Comparison of ENCODE assay signal across 8 mouse cellular contexts in the genomic region with DNA sequence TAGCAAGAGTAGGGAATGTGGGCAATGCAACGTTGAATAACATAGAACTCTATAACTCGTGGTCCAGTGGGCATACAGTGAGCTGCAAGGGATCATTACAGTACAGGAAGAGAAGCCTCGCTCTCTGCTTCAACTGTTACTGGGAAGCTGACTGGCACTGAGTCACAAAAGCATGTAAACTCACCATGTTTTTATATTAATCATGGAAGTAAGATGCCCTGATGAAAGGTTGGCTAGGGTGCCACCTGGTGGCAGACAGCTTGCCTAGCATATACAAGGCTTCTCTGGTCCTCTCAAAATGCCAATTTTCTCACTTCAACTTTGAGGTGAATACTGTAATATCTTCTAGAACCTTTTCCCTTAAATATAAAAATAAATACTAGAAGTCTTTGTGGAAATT. TPM values are rescaled to one million over a fixed set of nuclear protein-coding genes. Genes with fewer than 3 reads are reported as not detected.
DNase-seq lines count a peak whose midpoint lies in the region; ATAC-seq and TF ChIP-seq lines count a peak whose summit lies in the region.

No protein-coding gene starts in this region.

- peak; percentile 52 for TF ChIP-seq CTCF in C2C12 (IDR thresholded peaks at IDR 0.05; ENCODE audit: control insufficient read depth, insufficient read depth, insufficient read length)
- peak; percentile 80 for TF ChIP-seq CTCF in bone marrow, adult 2 months (IDR thresholded peaks at IDR 0.05; ENCODE audit: control insufficient read depth, insufficient read depth, low read length)

- no peak overlapping the region for H3ac ChIP-seq in C2C12 (ENCODE audit: control insufficient read depth, insufficient read length, low read depth)

- H3K79me2 ChIP-seq in C2C12 (ENCODE audit: control insufficient read depth, insufficient read depth): peaks cover 8% of the 10 kb centered on the region

- peaks cover 1% of the 10 kb centered on the region for H3K4me1 ChIP-seq in bone marrow, adult 2 months (ENCODE audit: control insufficient read depth, insufficient read depth, low read length)

- H3K79me3 ChIP-seq in C2C12 (ENCODE audit: low read depth): peaks cover 1% of the 10 kb centered on the region

- TF ChIP-seq POLR2A in bone marrow, adult 2 months (IDR thresholded peaks at IDR 0.05; ENCODE audit: borderline replicate concordance, control insufficient read depth, low read depth, low read length): no peak

- peak; percentile 48 for DNase-seq in gastrocnemius, adult 18-20 months (ENCODE audit: low spot score)
- DNase-seq in gastrocnemius, adult 8-10 months (ENCODE audit: low spot score in 2 of 2): no peak
- peak; percentile 83 for DNase-seq in induced T-regulatory cell, adult 2 months (ENCODE audit: low read depth)
- peak; percentile 65 for DNase-seq in lung, postnatal 36 days
- peak; percentile 49 to 74 for DNase-seq in right cerebral cortex, postnatal 10 days (ENCODE audit: low spot score in 2 of 2)

- 67% methylated on average over 3 of the region's 3 CpGs for WGBS in bone marrow, adult 2 months

- no peak overlapping the region for H3K27ac ChIP-seq in bone marrow, adult 2 months (ENCODE audit: control insufficient read depth, insufficient read depth, low read depth, low read length, poor library complexity)

- H3K36me3 ChIP-seq in C2C12 (ENCODE audit: control insufficient read depth, insufficient read depth): peaks cover 6% of the 10 kb centered on the region

- no peak overlapping the region for H3K4me3 ChIP-seq in C2C12 (ENCODE audit: insufficient read depth, poor library complexity, severe bottlenecking)
- no peak overlapping the region for H3K4me3 ChIP-seq in bone marrow, adult 2 months (replicated peaks; ENCODE audit: control insufficient read depth, low read depth, low read length)

- no peaks in the 10 kb centered on the region for H3K27me3 ChIP-seq in C2C12 (ENCODE audit: control insufficient read depth, insufficient read depth, insufficient read length)

- ATAC-seq in erythroid progenitor cell, adult 5-6 weeks (replicated peaks; ENCODE audit: low FRiP score, poor library complexity, severe bottlenecking): 0 out of 2 replicates have a peak, but pooled peaks have one; percentile 63

TF ChIP-seq in C2C12, 6 proteins besides CTCF, POLR2A, EP300 and RAD21:
- TF ChIP-seq FOSL1 (IDR thresholded peaks at IDR 0.05; ENCODE audit: insufficient read depth, low read length, poor library complexity, severe bottlenecking) (no peak), USF1 (IDR thresholded peaks at IDR 0.05; ENCODE audit: low read depth) (no peak), MAX (IDR thresholded peaks at IDR 0.05) (no peak), CEBPB (IDR thresholded peaks at IDR 0.05; ENCODE audit: low read depth) (no peak), MYOD1 (IDR thresholded peaks at IDR 0.05; ENCODE audit: control insufficient read depth, insufficient read length, low read depth) (no peak), MYOG (IDR thresholded peaks at IDR 0.05; ENCODE audit: control insufficient read depth, extremely low read depth, insufficient read length) (no peak)

RNA-seq across cellular contexts. Expression of a gene that starts 6.4 kb away (rescaled TPM):
- total RNA-seq in gastrocnemius, adult 18-20 months (2021): 10 to 100 TPM; 47.3 to 51.5 TPM
- 10 to 100 TPM; 49.4 to 59.4 (median 50.8) TPM for total RNA-seq in gastrocnemius, adult 8-10 months (2022)
- polyA plus RNA-seq in C2C12 (2012; fragmentation: generic; extraction: Trizol): 8.3 TPM
- 6.7 and 11.1 TPM in 2 replicates for polyA plus RNA-seq in bone marrow, adult 2 months (2011; ENCODE audit: insufficient read depth, insufficient read length, low replicate concordance, missing spikeins)
- total RNA-seq in erythroid progenitor cell, adult 5-6 weeks (2015; ENCODE audit: low replicate concordance): 4.2 and 11.9 TPM in 2 replicates
- 6.2 and 10.5 TPM in 2 replicates for total RNA-seq in erythroid progenitor cell, adult 5-6 weeks (2017; ENCODE audit: low replicate concordance)

RNA-seq across cellular contexts. Expression of a gene that starts 31.0 kb away (rescaled TPM):
- 1 to 10 TPM; 5.9 to 7.5 TPM for total RNA-seq in gastrocnemius, adult 18-20 months (2021)
- total RNA-seq in gastrocnemius, adult 8-10 months (2022): 1 to 10 TPM; 6.7 to 9.1 (median 7.8) TPM
- polyA plus RNA-seq in C2C12 (2012; fragmentation: generic; extraction: Trizol): 4.7 TPM
- 0.42 and 1.7 TPM in 2 replicates for polyA plus RNA-seq in bone marrow, adult 2 months (2011; ENCODE audit: insufficient read depth, insufficient read length, low replicate concordance, missing spikeins)
- total RNA-seq in erythroid progenitor cell, adult 5-6 weeks (2015; ENCODE audit: low replicate concordance): 0.42 and 0.72 TPM in 2 replicates
- 2.7 TPM in 1 of 2 replicates, not detected in the other for total RNA-seq in erythroid progenitor cell, adult 5-6 weeks (2017; ENCODE audit: low replicate concordance)

Comparison
In these comparisons a context has a peak if more than half of its experiments do, and no peak if none do; other contexts are left out.
1. DNase-seq: peak in gastrocnemius, adult 18-20 months (single experiment), induced T-regulatory cell, adult 2 months (single experiment), lung, postnatal 36 days (single experiment) and right cerebral cortex, postnatal 10 days (2 of 2); none in gastrocnemius, adult 8-10 months (0 of 2).